Mouse (Mus musculus) cerebellum, postnatal 4 days (tissue): ENCODE data around the gene Apoc3.

Experiments
- DNase-seq, 2 experiments: peaks; one replicate each; pipeline ENCODE4 v3.0.0; 2022; ENCODE audit warnings: low spot score in 2 of 2, mixed read lengths in 1 of 2

Gene Apoc3

DNA sequence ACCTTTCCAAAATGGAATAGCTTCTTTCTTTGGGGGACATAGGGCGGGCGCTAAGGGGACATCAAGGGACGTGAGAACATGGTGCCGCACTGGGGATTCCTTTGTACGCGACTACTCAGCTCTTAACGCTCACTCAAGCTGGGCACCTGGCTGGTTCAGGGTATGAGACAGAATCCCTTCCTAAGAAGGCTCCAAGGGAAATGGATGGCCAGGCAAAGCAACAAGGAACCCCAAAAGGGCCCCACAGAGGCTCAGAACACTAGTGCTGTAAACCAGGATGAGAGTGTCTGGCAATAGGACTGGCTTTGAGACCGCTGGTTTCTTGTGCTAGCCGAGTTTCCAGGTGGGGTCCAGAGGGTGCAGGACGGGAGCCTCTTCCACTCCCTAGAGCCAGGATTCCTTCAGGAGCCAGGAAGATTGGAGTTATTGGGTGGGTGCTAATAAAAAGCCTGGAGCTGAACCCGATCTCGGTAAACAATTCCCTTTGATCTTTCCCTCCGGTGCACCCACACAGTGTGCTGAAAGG, 4.9 kb downstream of the Apoc3 start:
- no peak for DNase-seq

GRCm38 (mm10) chr9:46229573-46230449, 5.6 kb downstream of the Apoc3 start:
- peak; percentile 63 to 78 for DNase-seq

GRCm38 (mm10) chr9:46228491-46228890, 6.9 kb downstream of the Apoc3 start, which contains the start of gene Apoa1:
Gene Apoa1, plus strand, starts transcription at chr9:46228580.
- DNase-seq: no peak

DNA sequence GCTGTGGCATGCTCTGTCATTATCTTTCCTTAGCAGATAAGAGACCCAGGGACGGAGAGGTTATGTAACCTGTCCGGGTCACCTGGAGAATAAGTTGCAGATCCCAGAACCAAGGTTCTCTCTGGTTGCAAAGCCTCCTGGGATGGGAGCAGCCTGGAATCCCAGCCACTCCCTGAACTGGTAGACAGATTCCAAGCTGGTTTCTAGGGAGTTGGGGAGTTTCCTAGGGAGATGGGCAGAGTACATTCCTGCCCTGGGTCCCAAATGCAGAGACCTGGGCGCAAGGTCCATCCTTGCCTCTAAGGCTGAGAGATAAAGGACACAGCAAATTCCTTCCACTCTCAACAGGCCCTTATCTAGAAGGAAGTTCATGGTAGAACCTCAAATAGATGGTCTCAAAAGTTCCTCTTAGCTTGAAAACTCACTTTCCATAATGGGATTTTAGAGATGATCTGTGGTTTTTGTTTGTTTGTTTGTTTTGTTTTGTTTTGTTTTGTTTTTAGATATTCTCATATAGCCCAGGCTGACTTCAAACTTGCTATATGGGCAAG, 8.3 kb downstream of the Apoc3 start:
- no peak for DNase-seq

GRCm38 (mm10) chr9:46224945-46225660, 10.3 kb downstream of the Apoc3 start:
- no peak for DNase-seq

DNA sequence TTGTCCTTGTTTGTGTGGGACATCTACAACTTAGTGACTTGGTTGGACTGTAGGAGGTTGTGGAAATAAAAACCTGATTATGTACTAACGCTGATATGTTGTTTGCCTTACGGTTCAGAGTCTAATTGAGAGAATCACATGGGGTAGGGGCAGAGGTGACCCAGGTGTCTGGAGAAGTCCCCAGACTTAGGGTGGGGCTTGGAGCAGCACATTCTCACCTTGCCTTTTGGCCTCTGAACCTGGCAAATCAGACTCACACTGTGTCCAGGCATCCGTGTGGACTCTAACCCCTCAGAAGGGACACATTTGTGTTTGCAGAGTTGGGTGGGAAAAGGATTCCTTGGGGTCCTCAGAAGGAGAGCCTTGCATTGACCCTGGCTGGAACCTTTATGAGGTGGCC, 11.3 kb downstream of the Apoc3 start:
- DNase-seq: no peak

DNA sequence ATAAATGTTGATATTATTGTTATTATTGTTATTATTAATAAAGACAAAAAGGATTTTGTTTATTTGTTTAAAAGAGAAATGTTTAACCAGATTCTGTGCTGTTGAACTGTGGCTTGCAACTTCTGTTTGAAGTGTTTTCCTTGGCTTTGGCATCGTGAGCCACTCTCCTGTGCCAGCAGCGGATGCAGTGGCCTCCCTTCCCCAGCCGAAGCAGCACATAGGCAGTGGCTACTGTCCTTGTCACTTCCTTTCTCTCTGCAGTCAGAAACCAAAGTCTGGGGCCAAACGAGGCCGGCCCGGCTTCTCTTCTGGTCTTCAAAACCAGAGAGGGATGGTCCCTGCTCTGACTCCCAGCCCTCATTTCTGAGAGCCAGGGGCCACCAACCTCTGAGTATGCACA, 12.3 kb downstream of the Apoc3 start:
- no peak for DNase-seq

GRCm38 (mm10) chr9:46218176-46218575, 17.3 kb downstream of the Apoc3 start:
- no peak for DNase-seq

DNA sequence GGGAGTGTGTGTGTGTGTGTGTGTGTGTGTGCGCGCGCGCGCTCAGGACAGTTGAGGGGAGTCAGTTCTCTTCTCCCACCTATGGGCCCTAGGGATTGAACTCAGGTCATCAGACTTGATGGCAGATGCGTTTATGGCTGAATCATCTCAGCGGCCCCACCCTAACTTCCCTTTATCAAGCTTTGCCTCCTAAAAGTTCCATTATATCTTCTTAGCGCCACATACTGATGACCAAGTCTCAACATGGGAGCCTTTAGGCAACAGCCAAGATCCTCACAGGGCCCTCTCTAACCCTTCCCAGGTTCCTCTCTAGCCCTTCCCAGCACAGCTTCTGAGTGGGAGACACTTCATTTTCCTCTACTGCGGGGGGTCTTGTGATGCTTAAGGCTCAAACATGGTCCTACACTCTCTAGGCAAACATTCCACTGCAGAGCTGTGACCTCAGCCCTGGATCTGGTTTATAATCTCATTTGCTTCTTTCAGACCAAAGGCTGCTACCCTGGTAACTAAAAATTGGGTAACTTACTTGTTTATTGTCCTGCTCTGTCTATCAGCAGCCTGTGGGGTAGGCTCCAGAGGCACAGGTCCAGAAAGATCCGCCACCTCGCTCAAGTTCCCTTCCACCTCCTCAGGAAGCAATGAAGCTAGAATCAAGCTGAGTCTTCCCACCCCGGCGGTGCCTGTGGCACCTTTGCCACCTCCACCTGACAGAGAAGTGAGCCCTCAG, 18.5 kb downstream of the Apoc3 start:
- DNase-seq: no peak

- no peak for DNase-seq
These were observed 19.8 kb downstream of the Apoc3 start for GRCm38 (mm10) chr9:46215338-46216322.

GRCm38 (mm10) chr9:46214946-46215337, 20.5 kb downstream of the Apoc3 start:
- no peak for DNase-seq

DNA sequence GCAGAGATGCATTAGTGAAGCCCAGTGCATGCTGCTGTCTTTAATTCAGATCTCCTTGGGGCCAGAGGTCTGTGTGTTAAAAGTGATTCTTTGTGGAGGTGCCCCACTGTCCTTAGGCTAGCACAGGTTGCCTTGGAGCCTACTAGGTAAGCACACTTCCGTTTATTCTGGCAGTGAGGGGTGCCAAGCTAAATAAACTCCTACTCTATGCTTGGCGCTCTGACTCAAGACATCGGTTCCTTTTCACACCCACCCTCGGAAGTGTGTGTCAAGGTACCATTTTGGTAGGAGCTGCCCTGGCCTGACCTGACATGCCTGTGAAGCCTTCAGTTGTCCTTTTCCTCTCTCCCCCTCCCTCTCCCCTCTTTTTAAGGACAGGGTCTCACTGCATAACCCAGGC, 21.2 kb downstream of the Apoc3 start:
- no peak for DNase-seq

DNA sequence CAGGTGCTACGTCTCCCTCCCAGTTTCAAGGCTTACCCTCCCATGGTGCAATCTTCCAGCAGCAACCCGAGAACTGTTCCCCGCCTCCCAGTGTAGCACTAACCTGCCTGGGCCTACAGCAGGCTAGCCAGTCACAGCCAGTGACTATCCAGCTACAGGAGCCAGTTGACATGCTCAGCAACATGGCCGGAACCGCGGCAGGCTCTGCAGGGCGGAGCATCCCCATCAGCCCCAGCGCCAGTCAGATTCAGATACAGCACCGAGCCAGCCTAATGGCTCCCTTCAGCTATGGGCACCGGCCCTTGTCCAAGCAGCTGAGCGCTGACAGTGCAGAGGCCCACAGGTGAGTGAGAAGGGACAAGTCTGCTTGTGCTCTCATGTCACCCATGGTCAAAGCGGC, 25.0 kb downstream of the Apoc3 start:
- no peak for DNase-seq

DNA sequence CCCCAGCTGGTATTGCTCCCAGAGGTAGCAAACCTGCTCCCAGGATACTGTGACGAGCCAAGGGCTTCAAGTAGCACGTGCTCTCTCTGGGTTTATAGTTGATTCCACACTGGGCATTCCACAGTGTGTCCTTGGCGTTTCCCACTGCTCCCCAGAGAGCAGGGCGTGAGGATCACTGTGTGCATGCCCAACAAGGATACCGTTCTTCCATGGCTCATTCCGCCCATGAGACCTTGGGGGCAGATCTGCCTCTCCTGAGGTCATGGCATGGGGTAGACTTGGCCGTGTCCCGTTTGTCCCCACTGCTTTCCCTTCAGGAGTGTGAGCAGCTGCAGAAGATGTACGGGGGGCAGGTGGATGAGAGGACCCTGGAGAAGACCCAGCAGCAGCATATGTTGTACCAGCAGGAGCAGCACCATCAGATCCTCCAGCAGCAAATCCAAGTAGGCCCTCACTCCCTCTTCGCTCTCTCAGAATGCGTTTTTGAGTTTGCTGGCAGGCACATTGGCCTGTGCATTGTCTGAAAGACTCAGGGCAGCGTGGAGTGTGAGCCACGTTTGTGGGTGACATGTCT, 26.9 kb downstream of the Apoc3 start:
- no peak for DNase-seq

DNA sequence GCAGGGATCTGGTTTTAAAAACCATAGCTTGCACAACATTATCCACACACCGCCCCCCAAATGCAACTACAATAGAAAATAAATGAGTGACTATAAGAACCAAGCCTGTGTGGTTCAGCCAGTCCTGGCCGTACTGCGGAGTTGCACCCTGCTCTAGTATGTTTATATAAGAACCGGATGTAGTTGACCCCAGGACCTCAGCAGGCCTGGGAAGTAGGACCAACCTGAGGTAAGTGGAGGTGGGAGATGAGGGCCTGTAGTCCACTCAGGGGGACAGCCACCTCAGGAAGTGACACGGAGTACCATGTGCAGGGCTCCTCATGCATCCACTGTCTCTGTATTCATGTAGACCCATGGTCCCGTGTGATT, 28.0 kb downstream of the Apoc3 start:
- no peak for DNase-seq

DNA sequence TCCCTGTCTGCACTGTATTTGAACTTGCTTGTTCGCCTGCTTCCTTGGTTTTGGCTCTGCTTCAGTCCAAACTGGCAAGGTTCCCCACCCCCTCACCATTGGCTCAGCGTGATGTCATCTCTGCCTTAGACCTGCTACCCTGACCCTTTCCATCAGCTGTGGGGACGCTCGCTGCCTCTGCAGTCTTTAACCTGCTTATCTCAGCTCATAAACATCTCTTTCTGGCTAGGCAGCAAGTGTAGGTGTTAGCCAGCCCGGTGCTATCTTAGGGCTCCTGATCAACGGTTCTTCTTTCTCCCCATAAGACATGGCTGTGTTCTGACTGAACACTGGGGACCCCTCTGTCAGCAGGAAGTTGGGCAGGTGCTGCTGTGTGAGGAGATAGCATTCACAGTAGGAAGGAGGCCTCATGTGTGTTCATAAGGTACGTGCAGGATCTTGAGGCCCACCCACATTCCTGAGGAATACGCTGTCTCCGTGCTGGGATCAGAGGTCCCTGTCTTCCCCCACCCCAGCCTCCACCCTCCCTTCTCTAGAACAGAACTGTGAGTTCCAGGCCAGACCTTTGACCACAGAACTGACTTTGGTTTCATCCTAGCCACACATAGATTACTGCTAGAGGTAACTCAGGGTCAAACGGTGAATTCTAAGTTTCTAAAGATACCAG, 28.5 kb downstream of the Apoc3 start:
- no peak for DNase-seq

GRCm38 (mm10) chr9:46199609-46200008, 35.8 kb downstream of the Apoc3 start:
- DNase-seq: no peak

- no peak for DNase-seq
These were observed 36.5 kb downstream of the Apoc3 start for GRCm38 (mm10) chr9:46198936-46199335.

GRCm38 (mm10) chr9:46198461-46198860, 37.0 kb downstream of the Apoc3 start:
- no peak for DNase-seq

DNA sequence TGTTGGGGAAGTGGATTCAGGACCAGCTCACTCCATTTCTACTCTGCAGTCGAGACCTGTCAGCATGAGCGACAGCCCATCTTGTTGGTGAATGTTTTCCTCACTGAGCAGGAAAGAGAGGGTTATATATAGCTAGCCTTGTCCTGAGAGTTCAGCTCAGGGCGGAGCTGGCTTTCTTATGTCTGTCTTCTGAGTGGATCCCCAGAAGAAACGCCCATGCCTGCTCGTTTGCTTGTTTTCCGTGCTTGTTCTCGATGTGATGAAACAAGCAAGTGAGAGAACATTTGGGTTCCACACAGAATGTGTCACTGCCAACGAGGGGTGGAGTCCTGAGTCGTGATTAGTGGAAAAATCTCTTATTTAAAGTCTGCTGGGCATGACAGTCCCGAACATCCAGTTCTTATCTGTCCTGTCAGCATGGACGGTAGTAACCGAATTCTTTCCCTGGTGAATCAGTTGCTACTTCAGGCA, 38.7 kb downstream of the Apoc3 start:
- DNase-seq: no peak
